Mouse (Mus musculus): Measurements from ENCODE around the gene Ugt1a1.

The Ugt1a1 gene

DNA sequence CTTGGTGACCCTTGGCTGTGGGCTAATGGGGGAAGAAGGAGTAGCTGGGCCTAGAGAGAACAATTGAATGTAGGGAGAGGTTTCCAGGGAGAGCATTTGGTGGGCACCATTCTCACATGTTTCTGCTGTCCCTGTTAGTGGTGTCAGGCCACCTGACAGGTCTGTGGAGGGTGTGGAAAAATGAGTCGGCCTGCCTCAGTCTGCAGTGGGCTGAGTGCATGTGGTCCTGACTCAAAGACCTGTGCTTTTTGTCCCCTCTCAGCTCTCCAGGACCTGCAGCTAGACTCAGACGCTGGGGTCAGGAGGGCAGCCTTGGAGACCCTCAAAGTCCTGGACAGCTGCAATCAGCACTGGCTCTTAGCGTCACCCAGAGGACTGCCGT is 47.9 kb downstream of the Ugt1a1 start:
- DNase-seq = no peak

DNA sequence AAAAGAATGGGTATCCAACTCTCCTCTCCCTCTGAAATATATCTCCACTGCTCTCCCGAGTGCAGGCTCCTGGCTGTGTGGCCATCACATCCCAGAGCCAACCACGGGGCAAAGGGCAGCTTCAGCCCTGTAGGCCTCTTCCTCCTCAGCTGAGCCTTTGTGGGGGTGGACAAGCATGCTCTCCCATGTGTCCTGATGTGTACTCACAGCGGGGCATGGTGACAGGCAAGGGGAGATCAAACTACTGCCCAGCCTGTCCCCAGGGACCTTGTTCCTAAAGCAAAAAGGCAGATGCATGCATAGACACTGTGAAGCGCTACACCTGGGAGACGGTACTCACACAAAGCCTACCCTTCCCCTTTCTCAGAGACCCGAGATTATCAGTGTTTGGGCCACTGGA is 48.4 kb downstream of the Ugt1a1 start:
- DNase-seq = no peak

- DNase-seq = no peak
Observed at GRCm38 (mm10) chr1:88260604-88261377, 49.0 kb downstream of the Ugt1a1 start.

DNA sequence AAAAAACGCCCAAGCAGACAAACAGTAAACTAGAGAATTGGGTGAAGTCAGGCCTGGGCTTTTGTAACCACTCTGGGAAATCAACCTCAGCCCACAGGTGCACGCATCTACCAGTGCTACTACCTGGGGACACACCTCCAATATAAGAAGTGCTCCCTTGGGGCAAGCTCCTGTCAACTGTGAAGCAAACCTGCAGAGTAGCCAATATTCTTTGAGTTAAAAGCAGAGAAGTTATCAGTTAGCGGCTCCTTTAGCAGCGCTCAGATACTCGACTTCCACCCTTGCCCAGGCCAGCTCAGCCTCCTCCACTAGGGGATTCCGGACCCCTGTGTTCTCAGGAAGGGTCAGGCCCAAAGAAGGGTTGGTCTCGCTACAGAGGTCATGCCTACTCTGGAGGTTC is 49.9 kb downstream of the Ugt1a1 start:
- DNase-seq = no peak

- no peak for DNase-seq
Observed at GRCm38 (mm10) chr1:88262255-88262654, 50.5 kb downstream of the Ugt1a1 start.

- no peak for DNase-seq
Observed at GRCm38 (mm10) chr1:88262961-88263360, 51.2 kb downstream of the Ugt1a1 start.

DNA sequence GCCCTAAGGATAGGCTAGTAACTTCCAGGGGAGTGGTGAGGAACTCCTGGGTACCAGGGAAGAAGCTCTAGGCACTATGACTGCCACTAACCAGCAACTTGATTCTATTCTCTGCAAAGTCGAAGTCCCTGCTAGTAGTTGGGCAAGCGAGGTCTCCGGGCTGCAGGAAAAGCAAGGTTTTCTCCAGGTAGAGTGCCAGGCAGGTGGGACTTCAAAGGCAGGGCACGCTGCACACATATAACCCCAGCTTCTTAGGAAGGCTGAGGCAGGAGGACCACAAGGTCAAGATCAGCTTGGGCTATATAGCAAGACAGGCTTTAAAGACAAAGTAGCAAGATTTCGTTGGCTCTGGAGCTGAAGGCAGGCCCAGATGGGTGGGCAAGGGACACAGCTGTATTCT is 52.0 kb downstream of the Ugt1a1 start:
- no peak for DNase-seq

GRCm38 (mm10) chr1:88264237-88264868 is 52.6 kb downstream of the Ugt1a1 start:
- DNase-seq = no peak

DNA sequence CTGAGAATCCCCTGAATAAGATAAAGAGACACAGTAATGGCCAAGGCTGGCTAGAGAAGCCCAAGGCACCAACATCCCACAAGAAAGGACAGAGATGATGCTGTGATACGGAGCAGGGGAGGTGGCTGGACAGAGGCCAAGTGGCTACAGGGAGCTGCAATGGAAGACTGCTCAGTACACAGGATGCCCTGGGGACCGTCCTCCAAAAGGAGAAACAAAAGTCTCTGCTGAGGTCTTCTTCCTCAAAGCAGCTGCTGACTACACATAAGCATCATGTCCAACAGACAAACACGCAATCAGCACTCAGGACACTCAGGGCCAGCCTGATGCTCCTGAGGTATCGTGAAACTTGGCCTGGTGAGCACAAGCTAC is 53.1 kb downstream of the Ugt1a1 start:
- no peak for DNase-seq

- DNase-seq = no peak
Observed at GRCm38 (mm10) chr1:88266123-88266522, 54.4 kb downstream of the Ugt1a1 start.

GRCm38 (mm10) chr1:88267489-88267888 is 55.7 kb downstream of the Ugt1a1 start:
- no peak for DNase-seq

DNA sequence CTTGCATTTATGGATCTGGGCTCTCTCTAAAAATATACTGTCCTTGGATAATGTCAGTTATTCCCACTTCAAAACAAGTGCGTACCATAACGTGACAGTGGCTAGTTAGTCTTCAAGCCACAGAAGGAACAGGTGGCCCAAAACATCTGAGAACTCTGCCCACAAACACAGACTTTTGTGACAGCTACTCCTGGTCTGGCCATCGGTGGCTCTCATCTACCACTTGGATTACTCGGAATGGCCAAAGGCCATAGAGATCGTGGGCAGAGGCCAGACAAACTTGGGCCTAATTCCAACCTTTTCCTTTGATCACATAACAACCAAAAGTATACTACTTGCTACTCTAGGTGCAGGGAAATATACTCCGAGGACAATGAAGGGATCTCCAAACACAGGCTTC is 56.3 kb downstream of the Ugt1a1 start:
- DNase-seq = no peak

All from cerebellum, adult 8-10 months (tissue).